ENCODE assay signal across 8 mouse cellular contexts in the genomic region with DNA sequence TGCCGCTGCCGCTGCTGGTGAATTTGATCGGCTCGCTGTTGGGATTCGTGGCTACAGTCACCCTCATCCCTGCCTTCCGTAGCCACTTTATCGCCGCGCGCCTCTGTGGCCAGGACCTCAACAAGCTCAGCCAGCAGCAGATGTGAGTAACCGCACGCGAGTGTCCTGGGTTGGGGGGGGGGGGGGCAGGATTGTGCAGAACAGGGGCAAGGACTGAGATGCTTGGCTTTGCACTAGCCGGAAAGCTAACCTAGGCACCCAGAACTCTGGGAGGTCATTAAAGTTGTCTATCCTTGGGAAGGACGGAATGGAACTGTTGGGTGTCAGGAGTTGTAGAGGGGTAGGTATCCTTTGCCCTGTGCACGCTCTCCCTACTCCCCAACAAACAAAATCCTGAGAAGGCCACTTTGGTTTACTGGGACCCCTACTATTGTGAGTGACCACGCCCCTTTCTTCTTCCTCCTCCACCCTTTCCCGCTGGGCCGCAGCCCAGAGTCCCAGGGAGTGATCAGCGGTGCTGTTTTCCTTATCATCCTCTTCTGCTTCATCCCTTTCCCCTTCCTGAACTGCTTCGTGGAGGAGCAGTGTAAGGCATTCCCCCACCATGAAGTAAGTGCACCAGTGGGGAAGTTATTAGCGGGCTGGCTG. TPM values are rescaled to one million over a fixed set of nuclear protein-coding genes. Genes with fewer than 3 reads are reported as not detected.
DNase-seq lines count a peak whose midpoint lies in the region; ATAC-seq lines count a peak whose summit lies in the region.

No protein-coding gene starts in this region.

- peaks cover 11% of the 10 kb centered on the region; the same call in 1 of the 2 replicates for H3K4me1 ChIP-seq in heart, embryonic 11.5 days (ENCODE audit: control insufficient read depth, insufficient read depth, low read length)
- peaks cover 24% of the 10 kb centered on the region for H3K4me1 ChIP-seq in midbrain, embryonic 10.5 days

- peak overlapping the region; percentile 93 for H3K27ac ChIP-seq in heart, embryonic 11.5 days (ENCODE audit: low read depth, low read length)
- H3K27ac ChIP-seq in midbrain, embryonic 10.5 days (replicated peaks), result peak overlapping the region; percentile 96

- peak overlapping the region; percentile 92 for H3K9ac ChIP-seq in heart, embryonic 11.5 days (ENCODE audit: low read depth, low read length)

- WGBS in heart, embryonic 11.5 days (ENCODE audit: insufficient replicate concordance), result under 1% methylated on average over 22 of the region's 22 CpGs
- under 1% methylated on average over 22 of the region's 22 CpGs for WGBS in midbrain, embryonic 10.5 days

- no peaks in the 10 kb centered on the region for H3K9me3 ChIP-seq in heart, embryonic 11.5 days (replicated peaks; ENCODE audit: control insufficient read depth, low read length)
- H3K9me3 ChIP-seq in midbrain, embryonic 10.5 days (replicated peaks), result no peaks in the 10 kb centered on the region

- H3K36me3 ChIP-seq in heart, embryonic 11.5 days (ENCODE audit: control insufficient read depth, insufficient read depth, low read length), result peaks cover 12% of the 10 kb centered on the region
- peaks cover 45% of the 10 kb centered on the region for H3K36me3 ChIP-seq in midbrain, embryonic 10.5 days

- peak overlapping the region; percentile 85 for H3K4me3 ChIP-seq in heart, embryonic 11.5 days (ENCODE audit: low read depth, low read length)
- H3K4me3 ChIP-seq in midbrain, embryonic 10.5 days, result peak overlapping the region; percentile 78

- H3K4me2 ChIP-seq in heart, embryonic 11.5 days, result peak overlapping the region; percentile 75

- no peaks in the 10 kb centered on the region for H3K27me3 ChIP-seq in heart, embryonic 11.5 days (ENCODE audit: control insufficient read depth, insufficient read depth, low read length)
- no peaks in the 10 kb centered on the region for H3K27me3 ChIP-seq in midbrain, embryonic 10.5 days (ENCODE audit: low read depth, poor library complexity, severe bottlenecking)

- peak; percentile 62 for DNase-seq in cerebellum, adult 9-10 months
- no peak for DNase-seq in cerebellum, postnatal 14 days
- DNase-seq in kidney, postnatal 4 days, result peak; percentile 44 to 57
- DNase-seq in midbrain, embryonic 10.5 days (ENCODE audit: low spot score), result no peak
- no peak for DNase-seq in frontal cortex, postnatal 10 days (ENCODE audit: low spot score in 2 of 2)
- DNase-seq in layer of hippocampus, postnatal 10 days (ENCODE audit: low spot score in 2 of 2), result no peak

- peak; percentile 14; the same call in 1 of the 2 replicates for ATAC-seq in common myeloid progenitor, adult 5-6 weeks (replicated peaks; ENCODE audit: low read depth, poor library complexity, severe bottlenecking)
- ATAC-seq in heart, embryonic 11.5 days (replicated peaks; ENCODE audit: insufficient number of reproducible peaks, low FRiP score, low TSS enrichment), result peak; percentile 54

RNA-seq across cellular contexts. Expression of a gene that starts 1.4 kb away (rescaled TPM):
- total RNA-seq in common myeloid progenitor, adult 5-6 weeks (2017), result 10.6 and 14.2 TPM in 2 replicates
- polyA plus RNA-seq in heart, embryonic 11.5 days (2014; fragmentation: Nextera tagmentation; extraction: Ambion mirVana), result 40.2 and 46.3 TPM in 2 replicates
- 45.6 and 47.5 TPM in 2 replicates for polyA plus RNA-seq in midbrain, embryonic 10.5 days (2016; fragmentation: Nextera tagmentation; extraction: Ambion mirVana)
- 10 to 100 TPM; 16.5 to 18.5 TPM for total RNA-seq in layer of hippocampus, postnatal 10 days (2021)

RNA-seq across cellular contexts. Expression of a gene that starts 7.1 kb away (rescaled TPM):
- total RNA-seq in common myeloid progenitor, adult 5-6 weeks (2017), result 2.1 and 4.4 TPM in 2 replicates
- polyA plus RNA-seq in heart, embryonic 11.5 days (2014; fragmentation: Nextera tagmentation; extraction: Ambion mirVana), result 4.7 and 7.1 TPM in 2 replicates
- polyA plus RNA-seq in midbrain, embryonic 10.5 days (2016; fragmentation: Nextera tagmentation; extraction: Ambion mirVana), result 8.6 and 10.8 TPM in 2 replicates
- total RNA-seq in layer of hippocampus, postnatal 10 days (2021), result 100 to 1,000 TPM; 108 to 115 TPM

RNA-seq across cellular contexts. Expression of a gene that starts 7.3 kb away (rescaled TPM):
- 286 and 311 TPM in 2 replicates for total RNA-seq in common myeloid progenitor, adult 5-6 weeks (2017)
- 199 and 232 TPM in 2 replicates for polyA plus RNA-seq in heart, embryonic 11.5 days (2014; fragmentation: Nextera tagmentation; extraction: Ambion mirVana)
- 531 and 532 TPM in 2 replicates for polyA plus RNA-seq in midbrain, embryonic 10.5 days (2016; fragmentation: Nextera tagmentation; extraction: Ambion mirVana)
- total RNA-seq in layer of hippocampus, postnatal 10 days (2021), result 10 to 100 TPM; 69.9 to 74.3 TPM

RNA-seq across cellular contexts. Expression of a gene that starts 16.8 kb away (rescaled TPM):
- total RNA-seq in common myeloid progenitor, adult 5-6 weeks (2017), result 71.4 and 73.7 TPM in 2 replicates
- polyA plus RNA-seq in heart, embryonic 11.5 days (2014; fragmentation: Nextera tagmentation; extraction: Ambion mirVana), result 258 and 291 TPM in 2 replicates
- 168 and 189 TPM in 2 replicates for polyA plus RNA-seq in midbrain, embryonic 10.5 days (2016; fragmentation: Nextera tagmentation; extraction: Ambion mirVana)
- 10 to 100 TPM; 18.9 to 32.5 TPM for total RNA-seq in layer of hippocampus, postnatal 10 days (2021)

RNA-seq across cellular contexts. Expression of a gene that starts 21.7 kb away (rescaled TPM):
- total RNA-seq in common myeloid progenitor, adult 5-6 weeks (2017), result 10.6 and 12.1 TPM in 2 replicates
- 15.3 and 15.9 TPM in 2 replicates for polyA plus RNA-seq in heart, embryonic 11.5 days (2014; fragmentation: Nextera tagmentation; extraction: Ambion mirVana)
- 29.4 and 35.8 TPM in 2 replicates for polyA plus RNA-seq in midbrain, embryonic 10.5 days (2016; fragmentation: Nextera tagmentation; extraction: Ambion mirVana)
- 10 to 100 TPM; 25.9 to 26.5 TPM for total RNA-seq in layer of hippocampus, postnatal 10 days (2021)

Comparison
In these comparisons a context has a peak if more than half of its experiments do, and no peak if none do; other contexts are left out.
1. DNase-seq: peak in cerebellum, adult 9-10 months (single experiment) and kidney, postnatal 4 days (2 of 2); none in cerebellum, postnatal 14 days (0 of 2), midbrain, embryonic 10.5 days (single experiment), frontal cortex, postnatal 10 days (0 of 2) and layer of hippocampus, postnatal 10 days (0 of 2).
2. RNA of a gene that starts 7.1 kb away (total RNA-seq): 108 to 115 TPM in layer of hippocampus, postnatal 10 days; 2.1 to 4.4 TPM in common myeloid progenitor, adult 5-6 weeks; every median in the first group is over 10 times any median in the second.